Comparison of ENCODE assay signal across 12 mouse cellular contexts in the genomic region with DNA sequence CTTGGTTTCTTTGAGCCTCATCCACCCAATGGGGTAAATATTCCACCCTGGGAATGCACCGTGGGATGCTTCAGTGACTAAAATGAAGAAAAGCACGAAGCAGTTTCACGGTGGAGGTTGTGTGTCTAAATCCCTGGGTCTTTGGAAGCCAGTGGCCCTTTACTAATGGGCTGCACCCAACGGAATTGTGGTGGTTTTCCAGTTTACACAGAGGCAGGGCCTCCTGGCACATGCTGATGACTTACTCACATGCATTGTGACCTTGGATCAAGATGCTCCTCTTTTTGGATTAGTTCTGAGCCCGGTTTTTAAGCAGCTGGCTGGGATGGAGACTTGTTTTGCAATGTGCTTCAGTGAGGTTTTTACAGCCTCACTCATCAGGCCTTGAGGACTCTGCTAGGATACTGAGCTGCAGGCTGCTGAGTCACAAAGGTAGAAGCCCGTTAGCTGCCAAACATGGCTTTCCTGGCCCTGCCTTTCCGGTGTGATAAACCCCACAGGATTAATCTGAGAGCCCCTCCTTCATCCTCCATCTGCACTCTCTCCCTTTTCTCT.
"Had no signal": no experiment of that assay in that cellular context is flagged by ENCODE, and none has a peak within 500 bp of the region (broad histone marks: within the 10 kb centered on the region; RNA-seq: fewer than 3 reads in every experiment).

No protein-coding gene starts in this region.

- DNase-seq: kidney, adult 9 months; kidney, postnatal 36 days; layer of hippocampus, adult 9-11 months; layer of hippocampus, postnatal 36 days; lung, embryonic 14.5 days; lung, postnatal 10 days; lung, postnatal 4 days; right cerebral cortex, postnatal 4 days had no signal

- ATAC-seq: liver, embryonic 12.5 days; midbrain, embryonic 13.5 days had no signal

- H3K27me3 ChIP-seq: limb, embryonic 15.5 days; megakaryocyte, embryonic 14.5 days; midbrain, embryonic 13.5 days had no signal
